Mouse (Mus musculus): ENCODE measurements around the gene Grb10.

The Grb10 gene

GRCm38 (mm10) chr11:11945766-11946165 is 92.7 kb downstream of the Grb10 start:
- DNase-seq (ENCODE audit: low spot score) = no peak

- DNase-seq (ENCODE audit: low spot score) = no peak
These were observed 93.7 kb downstream of the Grb10 start for GRCm38 (mm10) chr11:11944814-11945213.

- DNase-seq (ENCODE audit: low spot score) = no peak
These were observed 94.5 kb downstream of the Grb10 start for GRCm38 (mm10) chr11:11944082-11944349.

- no peak for DNase-seq (ENCODE audit: low spot score)
These were observed 95.0 kb downstream of the Grb10 start for GRCm38 (mm10) chr11:11943240-11944081.

GRCm38 (mm10) chr11:11942320-11943217 is 95.9 kb downstream of the Grb10 start:
- DNase-seq (ENCODE audit: low spot score) = no peak

- no peak for DNase-seq (ENCODE audit: low spot score)
These were observed 97.4 kb downstream of the Grb10 start for GRCm38 (mm10) chr11:11940833-11941681.

GRCm38 (mm10) chr11:11939611-11940010 is 98.9 kb downstream of the Grb10 start:
- no peak for DNase-seq (ENCODE audit: low spot score)

GRCm38 (mm10) chr11:11938591-11938990 is 99.9 kb downstream of the Grb10 start:
- DNase-seq (ENCODE audit: low spot score) = no peak

GRCm38 (mm10) chr11:11937340-11938030 is 101.0 kb downstream of the Grb10 start:
- DNase-seq (ENCODE audit: low spot score) = no peak

GRCm38 (mm10) chr11:11934808-11935207 is 103.7 kb downstream of the Grb10 start:
- DNase-seq (ENCODE audit: low spot score) = no peak

- DNase-seq (ENCODE audit: low spot score) = no peak
These were observed 106.2 kb downstream of the Grb10 start for GRCm38 (mm10) chr11:11932102-11932789.

GRCm38 (mm10) chr11:11931688-11932087 is 106.8 kb downstream of the Grb10 start:
- no peak for DNase-seq (ENCODE audit: low spot score)

- no peak for DNase-seq (ENCODE audit: low spot score)
These were observed 108.0 kb downstream of the Grb10 start for GRCm38 (mm10) chr11:11930527-11930926.

- DNase-seq (ENCODE audit: low spot score) = no peak
These were observed 109.4 kb downstream of the Grb10 start for GRCm38 (mm10) chr11:11929059-11929458.

- DNase-seq (ENCODE audit: low spot score) = no peak
These were observed 109.9 kb downstream of the Grb10 start for GRCm38 (mm10) chr11:11928586-11928985.

- no peak for DNase-seq (ENCODE audit: low spot score)
These were observed 114.6 kb downstream of the Grb10 start for GRCm38 (mm10) chr11:11923900-11924299.

GRCm38 (mm10) chr11:11923345-11923744 is 115.1 kb downstream of the Grb10 start:
- no peak for DNase-seq (ENCODE audit: low spot score)

- DNase-seq (ENCODE audit: low spot score) = no peak
These were observed 116.4 kb downstream of the Grb10 start for GRCm38 (mm10) chr11:11922106-11922505.

GRCm38 (mm10) chr11:11907703-11908413 is 130.6 kb downstream of the Grb10 start:
- no peak for DNase-seq (ENCODE audit: low spot score)

GRCm38 (mm10) chr11:11905518-11905917 is 133.0 kb downstream of the Grb10 start:
- DNase-seq (ENCODE audit: low spot score) = no peak
